Mouse (Mus musculus) liver, embryonic 13.5 days (tissue): ENCODE data around the gene Hadh. TPM values are rescaled to one million over a fixed set of nuclear protein-coding genes. Genes with fewer than 3 reads are reported as not detected.

Experiments
- ATAC-seq: fragments of 200-750 bp; cut with Nextera tagmentation; 2 replicates; pipeline ENCODE4 v1.8.0; 2017; ENCODE audit warnings: low read depth, mild to moderate bottlenecking, moderate number of reproducible peaks, moderate library complexity
- DNase-seq: peaks from one replicate; pipeline ENCODE4 v3.0.0; 2022
- H3K27ac ChIP-seq: fragments of 300-500 bp; sonication (generic); 2 replicates; pipeline ENCODE4 v1.5.1; 2015; ENCODE audit warnings: moderate library complexity, mild to moderate bottlenecking, inconsistent platforms
- H3K27me3 ChIP-seq: fragments of 300-500 bp; sonication (generic); 2 replicates; pipeline ENCODE4 v1.6.1; 2015; ENCODE audit warnings: mild to moderate bottlenecking, inconsistent platforms
- H3K36me3 ChIP-seq: fragments of 300-500 bp; sonication (generic); 2 replicates; pipeline ENCODE4 v1.6.1; 2015; ENCODE audit warnings: mild to moderate bottlenecking, inconsistent platforms
- H3K4me1 ChIP-seq: fragments of 300-500 bp; sonication (generic); replicated peaks from 2 replicates; pipeline ENCODE4 v1.6.1; 2015; ENCODE audit warnings: inconsistent platforms
- H3K4me2 ChIP-seq: fragments of 300-500 bp; sonication (generic); 2 replicates; pipeline ENCODE4 v1.6.1; 2015; ENCODE audit warnings: inconsistent platforms, mild to moderate bottlenecking, moderate library complexity
- H3K4me3 ChIP-seq: fragments of 300-500 bp; sonication (generic); replicated peaks from 2 replicates; pipeline ENCODE4 v1.5.1; 2015; ENCODE audit warnings: mild to moderate bottlenecking, inconsistent platforms
- H3K9ac ChIP-seq: fragments of 300-500 bp; sonication (generic); 2 replicates; pipeline ENCODE4 v1.6.1; 2015; ENCODE audit warnings: mild to moderate bottlenecking, inconsistent platforms
- H3K9me3 ChIP-seq: fragments of 300-500 bp; sonication (generic); replicated peaks from 2 replicates; pipeline ENCODE4 v1.6.1; 2016; ENCODE audit warnings: inconsistent platforms
- WGBS: fragments of 180-500 bp; shearing (Covaris S2); methylation state at CpG from one replicate; pipeline ENCODE4 v1.1.7; 2015; ENCODE audit not compliant: insufficient replicate concordance; 5-methylcytosine and 5-hydroxymethylcytosine counted together
- polyA plus RNA-seq: library from polyadenylated mRNA; unstranded; fragments of >200 nt; fragmentation: Nextera tagmentation; extraction: Ambion mirVana; gene quantifications from 2 replicates; pipeline ENCODE4 v1.2.1, GENCODE M21; 2015

Hadh gene
- polyA plus RNA-seq, 1 experiment from 2014 or later = 79.6 TPM

GRCm38 (mm10) chr3:131190671-131191367 is 81.1 kb downstream of the Hadh start:
- WGBS = 69% methylated on average over 19 of the region's 19 CpGs

GRCm38 (mm10) chr3:131190239-131190638 is 81.7 kb downstream of the Hadh start:
- no peak overlapping the region for H3K9ac ChIP-seq
- peaks cover 2% of the 10 kb centered on the region; the same call in 1 of the 2 replicates for H3K27me3 ChIP-seq
- DNase-seq (no peak), ATAC-seq (no peak)
- H3K27ac ChIP-seq = no peak overlapping the region
- no peaks in the 10 kb centered on the region for H3K36me3 ChIP-seq
- H3K4me1 ChIP-seq = no peaks in the 10 kb centered on the region
- no peak overlapping the region for H3K4me2 ChIP-seq
- WGBS = 46% methylated on average over 11 of the region's 11 CpGs
- no peak overlapping the region for H3K4me3 ChIP-seq
- no peaks in the 10 kb centered on the region for H3K9me3 ChIP-seq

More at GRCm38 (mm10) chr3:131190671-131191367, 81.1 kb downstream of the Hadh start:
- Histone ChIP-seq H3K9me3 (no peaks in the 10 kb centered on the region), H3K27ac (no peak overlapping the region), H3K27me3 (peaks cover 2% of the 10 kb centered on the region; the same call in 1 of the 2 replicates), H3K9ac (no peak overlapping the region), H3K4me3 (no peak overlapping the region), H3K36me3 (no peaks in the 10 kb centered on the region), H3K4me1 (no peaks in the 10 kb centered on the region), H3K4me2 (no peak overlapping the region)
- DNase-seq = no peak
- ATAC-seq = no peak

GRCm38 (mm10) chr3:131186193-131186592 is 85.7 kb downstream of the Hadh start:
- H3K9ac ChIP-seq = no peak overlapping the region
- 72% methylated on average over 5 of the region's 5 CpGs for WGBS
- H3K4me3 ChIP-seq = no peak overlapping the region
- DNase-seq = no peak
- no peaks in the 10 kb centered on the region for H3K9me3 ChIP-seq
- ATAC-seq = no peak
- H3K27ac ChIP-seq = no peak overlapping the region
- H3K4me2 ChIP-seq = no peak overlapping the region
- H3K36me3 ChIP-seq = no peaks in the 10 kb centered on the region
- H3K27me3 ChIP-seq = peaks cover 2% of the 10 kb centered on the region; the same call in 1 of the 2 replicates
- H3K4me1 ChIP-seq = no peaks in the 10 kb centered on the region

Other genes with a start within 250 kb of the Hadh start
- gene Lef1, start 161.6 kb downstream of the Hadh start, polyA plus RNA-seq = 0.12 and 0.21 TPM in 2 replicates
- gene Cyp2u1, start 31.1 kb upstream of the Hadh start, polyA plus RNA-seq = 0.40 and 0.50 TPM in 2 replicates
- 1.7 and 2.9 TPM in 2 replicates for gene Sgms2, start 219.3 kb upstream of the Hadh start, polyA plus RNA-seq